Mouse (Mus musculus): ENCODE measurements around the gene Isy1.

DNA sequence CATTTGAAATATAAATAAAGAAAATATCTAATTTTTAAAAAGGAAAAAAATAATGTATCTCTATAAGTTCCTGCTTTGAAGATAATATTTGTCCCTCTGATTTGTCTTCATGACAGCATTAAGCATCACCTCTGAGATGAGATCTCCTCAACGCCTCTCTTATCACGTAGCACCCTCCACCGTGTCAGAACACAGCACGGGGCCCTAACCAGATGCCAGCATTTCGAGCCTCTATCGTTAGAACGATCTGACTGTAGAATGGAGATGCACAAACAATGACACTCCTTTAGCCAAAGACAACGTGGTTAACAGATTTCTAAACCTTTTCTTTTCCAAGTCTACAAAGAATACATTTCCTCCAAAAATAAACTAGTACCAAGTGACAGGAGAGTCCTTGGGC lies 54.6 kb downstream of the Isy1 start:
- TF ChIP-seq CTCF (IDR thresholded peaks at IDR 0.05; ENCODE audit: low read depth, low read length) = no peak
- TF ChIP-seq POLR2A (IDR thresholded peaks at IDR 0.05; ENCODE audit: extremely low read depth, insufficient read depth, low read length) = no peak

All from liver, adult 2 months (tissue).